Mouse (Mus musculus) stomach, postnatal 0 days (tissue): ENCODE measurements around the gene Slc9a1. TPM values are rescaled to one million over a fixed set of nuclear protein-coding genes. Genes with fewer than 3 reads are reported as not detected.

Experiments
- ATAC-seq: fragments of 200-750 bp; cut with Nextera tagmentation; 2 replicates; pipeline ENCODE4 v1.8.0; 2017; ENCODE audit not compliant: low FRiP score, low TSS enrichment
- DNase-seq: peaks from one replicate; pipeline ENCODE4 v3.0.0-alpha.2; 2016; ENCODE audit warnings: low spot score
- H3K27ac ChIP-seq: fragments of 300-500 bp; sonication (generic); replicated peaks from 2 replicates; pipeline ENCODE4 v1.5.1; 2014; ENCODE audit warnings: mild to moderate bottlenecking, control low read depth
- H3K27me3 ChIP-seq: fragments of 300-500 bp; sonication (generic); 2 replicates; pipeline ENCODE4 v1.6.1; 2014; ENCODE audit warnings: low read length; ENCODE audit not compliant: control insufficient read depth, insufficient read depth
- H3K36me3 ChIP-seq: fragments of 300-500 bp; sonication (generic); 2 replicates; pipeline ENCODE4 v1.6.1; 2014; ENCODE audit warnings: low read length, mixed read lengths; ENCODE audit not compliant: control insufficient read depth, insufficient read depth
- H3K4me1 ChIP-seq: fragments of 300-500 bp; sonication (generic); replicated peaks from 2 replicates; pipeline ENCODE4 v1.6.1; 2014; ENCODE audit warnings: antibody characterized with exemption; ENCODE audit not compliant: control insufficient read depth, insufficient read depth
- H3K4me2 ChIP-seq: fragments of 300-500 bp; sonication (generic); replicated peaks from 2 replicates; pipeline ENCODE4 v1.6.1; 2014; ENCODE audit warnings: low read depth, mild to moderate bottlenecking, control low read depth, moderate library complexity
- H3K4me3 ChIP-seq: fragments of 300-500 bp; sonication (generic); 2 replicates; pipeline ENCODE4 v1.5.1; 2014; ENCODE audit warnings: low read depth, low read length, control low read depth
- H3K9ac ChIP-seq: fragments of 300-500 bp; sonication (generic); 2 replicates; pipeline ENCODE4 v1.6.1; 2014; ENCODE audit warnings: mild to moderate bottlenecking, low read length, control low read depth, mixed read lengths
- H3K9me3 ChIP-seq: fragments of 300-500 bp; sonication (generic); 2 replicates; pipeline ENCODE4 v1.6.1; 2016; ENCODE audit warnings: low read length; ENCODE audit not compliant: control insufficient read depth
- CTCF ChIP-seq: IDR thresholded peaks from 2 replicates; pipeline ENCODE4 v1.5.1; 2016; ENCODE audit warnings: antibody characterized with exemption, low read depth, mild to moderate bottlenecking, moderate library complexity
- EP300 ChIP-seq: optimal IDR thresholded peaks from 2 replicates; pipeline ENCODE3; 2016; ENCODE audit warnings: antibody characterized with exemption
- WGBS: fragments of 180-500 bp; shearing (Covaris S2); extraction: QIAGEN DNeasy Blood & Tissue Kit; methylation state at CpG from one replicate; pipeline ENCODE4 v1.1.7; 2014; 5-methylcytosine and 5-hydroxymethylcytosine counted together
- polyA plus RNA-seq: library from polyadenylated mRNA; unstranded; fragments of >200 nt; fragmentation: Nextera tagmentation; extraction: Ambion mirVana; gene quantifications from 2 replicates; pipeline ENCODE4 v1.2.1, GENCODE M21; 2015

Gene Slc9a1
- polyA plus RNA-seq, 1 experiment from 2014 or later, result 6.0 TPM

DNA sequence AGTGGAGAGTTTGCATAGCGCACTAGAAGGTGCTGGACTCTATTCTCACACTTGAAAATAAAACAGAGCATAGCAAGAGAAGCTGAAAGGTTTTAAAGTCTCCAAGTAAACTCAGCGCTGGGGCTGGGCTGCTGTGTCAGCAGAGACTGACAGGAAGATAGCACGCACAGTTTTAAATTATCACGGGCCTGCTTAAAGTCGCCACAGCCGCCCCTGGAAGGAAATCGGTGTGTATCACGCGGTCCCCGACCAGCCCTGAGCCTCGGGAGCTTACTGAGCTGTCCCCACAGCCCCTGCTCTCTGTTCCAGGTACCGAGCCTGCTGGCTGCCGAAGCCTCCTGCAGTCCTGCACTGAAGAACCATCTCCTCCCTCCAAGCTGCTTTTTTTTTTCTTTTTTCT lies 32.5 kb downstream of the Slc9a1 start:
- H3K9me3 ChIP-seq, result no peaks in the 10 kb centered on the region
- H3K9ac ChIP-seq, result no peak overlapping the region
- ATAC-seq (no peak), DNase-seq (no peak)
- no peaks in the 10 kb centered on the region for H3K4me1 ChIP-seq
- 35% methylated on average over 13 of the region's 13 CpGs for WGBS
- H3K36me3 ChIP-seq, result no peaks in the 10 kb centered on the region
- H3K4me3 ChIP-seq, result no peak overlapping the region
- no peak overlapping the region for H3K27ac ChIP-seq
- no peaks in the 10 kb centered on the region for H3K27me3 ChIP-seq
- no peak for TF ChIP-seq CTCF
- no peak for TF ChIP-seq EP300
- no peak overlapping the region for H3K4me2 ChIP-seq

DNA sequence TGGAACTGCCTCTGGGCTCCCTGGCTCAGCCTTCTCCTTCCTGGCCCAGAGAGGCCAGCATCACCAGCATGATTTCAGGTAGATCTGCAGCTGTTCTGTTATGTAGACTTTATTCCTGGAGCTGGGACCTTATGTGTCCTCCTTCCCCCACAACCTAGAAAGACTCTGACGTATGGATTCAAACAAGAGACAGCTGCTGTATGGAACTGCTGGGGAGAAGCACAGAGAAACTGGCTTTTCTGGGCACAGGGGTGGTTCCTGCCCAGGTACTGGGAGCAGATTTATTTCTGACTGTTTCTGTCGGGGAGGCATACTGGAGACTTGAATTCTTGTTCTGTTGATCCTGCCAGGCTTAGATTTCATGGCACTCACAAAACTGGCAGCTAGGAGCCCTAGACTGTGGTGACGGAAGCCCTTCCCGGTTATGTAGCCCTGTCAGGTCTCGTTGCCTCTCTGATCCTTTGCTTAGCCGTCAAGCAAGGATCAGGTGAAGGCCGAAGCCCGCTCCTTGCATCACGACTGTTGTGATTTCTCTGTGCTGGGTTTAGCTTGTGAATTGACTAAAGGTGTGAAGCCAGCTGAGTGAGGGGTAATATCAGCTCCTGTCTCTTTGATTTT lies 34.2 kb downstream of the Slc9a1 start:
- Histone ChIP-seq H3K9me3 (no peaks in the 10 kb centered on the region), H3K27ac (no peak overlapping the region), H3K9ac (no peak overlapping the region), H3K27me3 (no peaks in the 10 kb centered on the region), H3K36me3 (no peaks in the 10 kb centered on the region), H3K4me2 (no peak overlapping the region), H3K4me1 (peaks cover 12% of the 10 kb centered on the region), H3K4me3 (no peak overlapping the region)
- TF ChIP-seq EP300, result no peak
- no peak for TF ChIP-seq CTCF
- ATAC-seq (no peak), DNase-seq (no peak)
- 78% methylated on average over 9 of the region's 9 CpGs for WGBS

DNA sequence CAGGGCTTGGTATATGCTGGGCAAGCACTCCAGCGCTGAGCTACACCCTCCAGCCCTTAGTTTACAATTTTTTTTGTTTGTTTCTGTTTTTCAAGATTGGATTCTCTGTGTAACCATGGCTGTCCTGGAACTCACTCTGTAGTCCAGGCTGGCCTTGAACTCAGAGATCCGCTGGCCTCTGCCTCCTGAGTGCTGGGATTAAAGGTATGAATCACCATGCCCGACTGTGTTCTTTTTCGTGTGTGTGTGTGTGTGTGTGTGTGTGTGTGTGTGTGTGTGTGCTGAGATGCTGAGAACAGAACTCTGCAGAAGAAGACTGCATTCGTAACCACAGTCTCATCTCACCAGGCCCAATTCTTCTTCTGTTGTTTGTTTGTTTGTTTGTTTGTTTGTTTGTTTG lies 34.8 kb downstream of the Slc9a1 start:
- no peak overlapping the region for H3K9ac ChIP-seq
- TF ChIP-seq CTCF, result no peak
- TF ChIP-seq EP300, result no peak
- H3K36me3 ChIP-seq, result no peaks in the 10 kb centered on the region
- DNase-seq (no peak), ATAC-seq (no peak)
- H3K27ac ChIP-seq, result no peak overlapping the region
- H3K4me3 ChIP-seq, result no peak overlapping the region
- no peaks in the 10 kb centered on the region for H3K27me3 ChIP-seq
- no peak overlapping the region for H3K4me2 ChIP-seq
- no peaks in the 10 kb centered on the region for H3K9me3 ChIP-seq
- peaks cover 12% of the 10 kb centered on the region for H3K4me1 ChIP-seq
- 74% methylated on average over 5 of the region's 5 CpGs for WGBS

DNA sequence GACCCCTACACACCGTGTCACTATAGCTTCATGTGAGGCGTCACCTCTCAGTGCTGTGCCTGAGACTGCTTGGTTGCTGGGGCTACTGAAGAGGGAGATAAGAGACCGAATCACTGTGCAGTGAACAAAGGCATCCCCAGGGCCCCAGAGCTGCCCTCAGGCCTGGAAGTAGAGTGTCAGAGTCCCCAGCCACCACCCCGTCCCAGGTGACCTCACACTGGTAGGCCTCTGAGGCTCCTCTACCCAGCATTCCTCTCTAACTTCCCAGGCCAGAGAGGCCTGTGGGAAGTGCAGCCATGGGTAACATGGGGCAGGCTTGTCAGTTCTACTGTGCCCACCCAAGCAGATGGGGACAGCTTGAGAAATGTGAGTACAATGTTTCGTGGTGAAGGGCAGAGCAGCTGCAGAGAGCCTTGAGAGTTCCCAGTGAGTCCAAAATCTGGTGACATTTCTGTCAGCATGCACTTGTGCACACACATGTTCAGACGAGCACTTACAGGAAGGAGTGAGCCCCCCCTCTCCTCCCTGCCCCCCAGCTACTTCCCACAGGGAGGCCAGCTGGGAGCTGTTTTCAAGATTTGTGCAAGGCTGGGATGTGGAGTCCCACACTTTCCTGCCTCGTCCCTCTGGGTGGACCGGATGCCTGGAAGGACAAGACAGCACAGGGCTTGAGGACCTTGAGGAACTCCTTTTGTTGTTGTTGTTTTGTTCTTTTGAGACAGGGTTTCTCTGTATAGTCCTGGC lies 37.0 kb downstream of the Slc9a1 start:
- H3K9ac ChIP-seq, result no peak overlapping the region
- no peaks in the 10 kb centered on the region for H3K36me3 ChIP-seq
- WGBS, result 59% methylated on average over 8 of the region's 8 CpGs
- H3K4me1 ChIP-seq, result peaks cover 12% of the 10 kb centered on the region
- ATAC-seq (peak; percentile 41), DNase-seq (no peak)
- no peak for TF ChIP-seq CTCF
- no peak for TF ChIP-seq EP300
- H3K27ac ChIP-seq, result peak overlapping the region; percentile 71
- H3K27me3 ChIP-seq, result no peaks in the 10 kb centered on the region
- H3K4me3 ChIP-seq, result no peak overlapping the region
- H3K4me2 ChIP-seq, result no peak overlapping the region
- H3K9me3 ChIP-seq, result no peaks in the 10 kb centered on the region

DNA sequence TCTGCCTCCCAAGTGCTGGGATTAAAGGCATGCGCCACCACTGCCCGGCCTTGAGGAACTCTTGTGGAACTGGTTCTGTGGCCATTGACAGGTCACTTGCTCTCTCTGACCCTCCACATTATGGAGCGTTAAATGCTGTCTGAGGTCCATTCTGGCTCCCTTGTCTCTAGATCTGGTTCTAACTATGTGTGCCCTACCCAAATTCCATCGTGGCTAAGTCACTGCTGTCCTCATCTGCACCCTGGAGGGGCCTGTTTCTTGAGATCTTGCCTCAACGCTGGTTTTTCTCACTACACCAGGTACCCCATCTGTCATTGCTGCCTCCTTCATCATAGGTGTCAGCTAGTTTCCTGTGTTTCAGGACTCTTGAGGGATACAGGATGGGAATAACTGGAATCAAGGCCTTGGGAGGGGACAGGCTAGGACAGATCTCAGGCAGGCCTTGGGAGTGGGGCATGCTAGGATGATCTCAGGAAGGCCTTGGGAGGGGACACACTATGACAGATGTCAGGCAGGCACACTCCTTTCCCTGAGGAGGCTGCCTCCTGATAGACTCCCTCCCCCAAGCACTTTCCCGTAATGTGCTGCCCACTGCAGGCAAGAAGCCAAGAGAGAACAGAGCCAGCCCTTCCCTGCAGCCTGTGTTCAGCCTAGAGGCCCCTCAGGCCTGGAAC lies 37.7 kb downstream of the Slc9a1 start:
- no peak for TF ChIP-seq CTCF
- TF ChIP-seq EP300, result no peak
- DNase-seq (no peak), ATAC-seq (peak; percentile 16; the same call in 1 of the 2 replicates)
- H3K4me1 ChIP-seq, result peaks cover 12% of the 10 kb centered on the region
- WGBS, result 32% methylated on average over 6 of the region's 6 CpGs
- no peaks in the 10 kb centered on the region for H3K27me3 ChIP-seq
- no peaks in the 10 kb centered on the region for H3K9me3 ChIP-seq
- H3K9ac ChIP-seq, result no peak overlapping the region
- H3K4me2 ChIP-seq, result no peak overlapping the region
- peak overlapping the region; percentile 81 for H3K27ac ChIP-seq
- H3K36me3 ChIP-seq, result no peaks in the 10 kb centered on the region
- H3K4me3 ChIP-seq, result no peak overlapping the region
